In genomic region chr4:139771125-139771631, GRCm38 (mm10) we compare ENCODE assay signal across 10 mouse cellular contexts.
DNase-seq lines count a peak whose midpoint lies in the region; ATAC-seq and TF ChIP-seq lines count a peak whose summit lies in the region.
"Had no signal": no experiment of that assay in that cellular context is flagged by ENCODE, and none has a peak within 500 bp of the region (broad histone marks: within the 10 kb centered on the region; RNA-seq: fewer than 3 reads in every experiment).

No protein-coding gene starts in this region.

- H3K27ac ChIP-seq in hindbrain, embryonic 15.5 days (replicated peaks), result no peak overlapping the region
- no peak overlapping the region for H3K27ac ChIP-seq in kidney, embryonic 14.5 days (ENCODE audit: low read depth, low read length)
- H3K27ac ChIP-seq: kidney, postnatal 0 days had no signal

- peaks cover 17% of the 10 kb centered on the region for H3K4me1 ChIP-seq in hindbrain, embryonic 15.5 days (replicated peaks)
- H3K4me1 ChIP-seq in kidney, embryonic 14.5 days (ENCODE audit: control insufficient read depth, insufficient read depth, low read length), result no peaks in the 10 kb centered on the region

- H3ac ChIP-seq in myocyte (ENCODE audit: control insufficient read depth, insufficient read length), result no peak overlapping the region

- 14% methylated on average over 9 of the region's 9 CpGs for WGBS in hindbrain, embryonic 15.5 days
- WGBS in kidney, embryonic 14.5 days, result 8% methylated on average over 9 of the region's 9 CpGs

- H3K27me3 ChIP-seq in hindbrain, embryonic 15.5 days, result peaks cover 24% of the 10 kb centered on the region; the same call in 1 of the 2 replicates
- H3K27me3 ChIP-seq in myocyte (ENCODE audit: control insufficient read depth, insufficient read depth, insufficient read length), result no peaks in the 10 kb centered on the region
- H3K27me3 ChIP-seq in kidney, embryonic 14.5 days (ENCODE audit: control insufficient read depth, insufficient read depth, low read length), result peaks cover 26% of the 10 kb centered on the region

- peak; percentile 12 to 28 for DNase-seq in heart, postnatal 10 days
- DNase-seq in heart, adult 11 months, result no peak
- peak; percentile 35 for DNase-seq in embryo, embryonic 11.5 days (ENCODE audit: low read depth, low spot score)
- no peak for DNase-seq in kidney, postnatal 10 days
- DNase-seq in cerebellum, adult 11-12 months, result no peak

- H3K36me3 ChIP-seq in hindbrain, embryonic 15.5 days, result no peaks in the 10 kb centered on the region
- H3K36me3 ChIP-seq in myocyte (ENCODE audit: control insufficient read depth, insufficient read depth), result no peaks in the 10 kb centered on the region
- H3K36me3 ChIP-seq in kidney, embryonic 14.5 days (ENCODE audit: control insufficient read depth, insufficient read depth, low read length), result no peaks in the 10 kb centered on the region

- no peak overlapping the region for H3K4me2 ChIP-seq in hindbrain, embryonic 15.5 days
- peak overlapping the region; percentile 74 for H3K4me2 ChIP-seq in myocyte (ENCODE audit: low read depth)
- no peak overlapping the region for H3K4me2 ChIP-seq in kidney, embryonic 14.5 days (replicated peaks; ENCODE audit: low read depth, low read length)

- no peaks in the 10 kb centered on the region for H3K79me2 ChIP-seq in myocyte (ENCODE audit: control insufficient read depth, insufficient read depth)

- H3K9ac ChIP-seq in hindbrain, embryonic 15.5 days, result no peak overlapping the region
- H3K9ac ChIP-seq in kidney, embryonic 14.5 days (ENCODE audit: low read depth, low read length), result no peak overlapping the region

- intact Hi-C loops in heart, postnatal 10 days (cut with DNase I), result no loop called here

- peak; percentile 58; the same call in 1 of the 2 replicates for ATAC-seq in hindbrain, embryonic 15.5 days (ENCODE audit: low FRiP score, low read depth)
- ATAC-seq in kidney, embryonic 14.5 days (ENCODE audit: low FRiP score, low TSS enrichment), result no peak
- ATAC-seq: CD4-positive, CD25-positive, alpha-beta regulatory T cell, adult 4 months had no signal

- H3K4me3 ChIP-seq in hindbrain, embryonic 15.5 days, result no peak overlapping the region
- no peak overlapping the region for H3K4me3 ChIP-seq in myocyte
- no peak overlapping the region for H3K4me3 ChIP-seq in kidney, embryonic 14.5 days (ENCODE audit: low read length)

- TF ChIP-seq POLR2A in myocyte (IDR thresholded peaks at IDR 0.05; ENCODE audit: insufficient read length, low read depth), result no peak

- H3K9me3 ChIP-seq in hindbrain, embryonic 15.5 days, result no peaks in the 10 kb centered on the region
- no peaks in the 10 kb centered on the region for H3K9me3 ChIP-seq in kidney, embryonic 14.5 days (ENCODE audit: control insufficient read depth, low read length)

TF ChIP-seq in myocyte, 11 proteins besides CTCF, POLR2A, EP300 and RAD21:
- TF ChIP-seq POLR2AphosphoS2 (IDR thresholded peaks at IDR 0.05; ENCODE audit: insufficient read length, low read depth) (no peak), MAX (IDR thresholded peaks at IDR 0.05; ENCODE audit: low read depth) (no peak), TCF3 (IDR thresholded peaks at IDR 0.05; ENCODE audit: insufficient read length, low read depth) (peak; percentile 44), SRF (IDR thresholded peaks at IDR 0.05; ENCODE audit: control insufficient read depth, insufficient read length, low read depth) (no peak), E2F4 (IDR thresholded peaks at IDR 0.05; ENCODE audit: insufficient read depth) (no peak), USF1 (IDR thresholded peaks at IDR 0.05; ENCODE audit: low read depth) (no peak), CEBPB (IDR thresholded peaks at IDR 0.05; ENCODE audit: insufficient read depth, poor library complexity, severe bottlenecking) (no peak), MYOG (IDR thresholded peaks at IDR 0.05; ENCODE audit: control insufficient read depth in 1 of 3, insufficient read depth in 1 of 3, insufficient read length in 2 of 3, low read depth in 2 of 3) (peak in 1 of 3 experiments; percentile 57), MYOD1 (IDR thresholded peaks at IDR 0.05; ENCODE audit: control insufficient read depth in 1 of 3, insufficient read length in 2 of 3, low read depth in 2 of 3) (peak; percentile 77 to 99 (median 98)), TCF12 (IDR thresholded peaks at IDR 0.05; ENCODE audit: insufficient read depth, poor library complexity, severe bottlenecking) (peak; percentile 75), REST (IDR thresholded peaks at IDR 0.05; ENCODE audit: insufficient read depth, insufficient read length) (no peak)

Comparison
In these comparisons a context has a peak if more than half of its experiments do, and no peak if none do; other contexts are left out.
1. DNase-seq: peak in heart, postnatal 10 days (2 of 2) and embryo, embryonic 11.5 days (single experiment); none in heart, adult 11 months (single experiment), kidney, postnatal 10 days (single experiment) and cerebellum, adult 11-12 months (single experiment).